Mouse (Mus musculus) kidney, adult 2 months (tissue): Measurements from ENCODE around the gene Kif11.

Experiments used
- CTCF ChIP-seq: fragments of 200-500 bp; conservative IDR thresholded peaks from 2 replicates; pipeline ENCODE4 v1.5.1; 2011; ENCODE audit warnings: low read depth, mild to moderate bottlenecking, control low read depth, low read length, moderate library complexity, mixed read lengths; ENCODE audit not compliant: insufficient read depth, insufficient read length
- POLR2A ChIP-seq: fragments of 200-500 bp; IDR thresholded peaks from one replicate; pipeline ENCODE4 v1.6.1; 2011; ENCODE audit warnings: low read depth, low read length, control low read depth

DNA sequence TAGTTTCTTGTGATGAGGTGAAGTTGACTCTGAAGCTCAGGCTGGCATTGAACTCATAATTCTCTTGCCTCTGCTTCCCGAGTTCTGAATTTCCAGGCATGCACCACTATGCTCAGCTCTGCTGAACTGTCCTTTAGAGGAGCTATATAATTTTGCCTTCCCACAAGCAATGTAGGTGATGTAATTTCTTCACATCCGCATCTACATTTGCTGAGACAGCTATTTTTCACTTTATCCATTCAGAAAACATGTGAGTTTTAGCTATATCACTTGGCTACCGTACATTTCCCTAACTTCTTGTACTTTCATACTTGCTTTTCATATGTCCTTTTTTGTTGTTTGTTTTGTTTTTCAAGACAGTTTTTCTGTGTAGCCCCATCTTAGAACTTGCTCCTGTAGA lies 20.1 kb downstream of the Kif11 start:
- TF ChIP-seq POLR2A (no peak), CTCF (no peak)
